Mouse (Mus musculus) MEL (cell line): ENCODE data around the gene Cfap57.

ENCODE experiments used
- CTCF ChIP-seq, 3 experiments: IDR thresholded peaks in 2 of 3; conservative IDR thresholded peaks in 1 of 3; 2 replicates each; pipeline ENCODE4 v1.5.1; 2011 to 2012; ENCODE audit warnings: low read length in 3 of 3, low read depth in 2 of 3, mild to moderate bottlenecking in 2 of 3, improper control_type of control experiment in 1 of 3, inconsistent platforms in 1 of 3, mixed read lengths in 1 of 3, moderate library complexity in 1 of 3; ENCODE audit not compliant: control insufficient read depth in 1 of 3, insufficient read depth in 1 of 3, poor library complexity in 1 of 3, severe bottlenecking in 1 of 3
- ELF1 ChIP-seq: IDR thresholded peaks from 2 replicates; pipeline ENCODE4 v1.6.1; 2014; ENCODE audit warnings: low read depth, mild to moderate bottlenecking, inconsistent platforms, low read length, improper control_type of control experiment, moderate library complexity
- EP300 ChIP-seq, 2 experiments: IDR thresholded peaks; 2 replicates each; pipeline ENCODE4 v1.6.1; 2011; ENCODE audit warnings: improper control_type of control experiment in 2 of 2, low read length in 2 of 2, low read depth in 1 of 2, mild to moderate bottlenecking in 1 of 2
- GATA1 ChIP-seq: IDR thresholded peaks from 2 replicates; pipeline ENCODE4 v1.6.1; 2011; ENCODE audit warnings: low read depth, low read length, improper control_type of control experiment
- POLR2A ChIP-seq, 2 experiments: IDR thresholded peaks; 2 replicates each; pipeline ENCODE4 v1.6.1; 2011 to 2012; ENCODE audit warnings: low read length in 2 of 2, mild to moderate bottlenecking in 2 of 2, control low read depth in 1 of 2, improper control_type of control experiment in 1 of 2, low read depth in 1 of 2, moderate library complexity in 1 of 2; ENCODE audit not compliant: control insufficient read depth in 1 of 2, insufficient read depth in 1 of 2, poor library complexity in 1 of 2

DNA sequence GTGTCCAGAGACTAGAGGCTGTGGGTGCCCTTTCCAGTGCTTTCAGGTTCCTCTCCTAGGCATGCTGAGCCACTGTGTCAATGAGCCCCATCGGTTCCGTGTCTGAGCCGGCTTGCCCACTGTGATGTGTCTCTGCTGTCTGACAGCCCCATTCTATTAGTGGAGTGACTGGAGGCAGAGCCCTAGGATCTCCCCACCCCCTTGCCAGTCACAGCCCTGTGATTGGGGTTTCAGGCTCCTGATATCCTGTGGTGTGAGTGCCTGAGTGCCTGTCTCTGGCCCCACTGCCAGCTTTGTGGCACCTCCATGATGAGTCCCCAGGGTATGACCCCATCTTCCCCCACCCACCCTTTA, 55.7 kb downstream of the Cfap57 start:
- TF ChIP-seq CTCF (IDR thresholded peaks at IDR 0.05 in 2 of 3, conservative IDR thresholded peaks at IDR 0.05 in 1 of 3; ENCODE audit: control insufficient read depth in 1 of 3, insufficient read depth in 1 of 3, low read depth in 2 of 3, low read length in 3 of 3, poor library complexity in 1 of 3, severe bottlenecking in 1 of 3) (no peak), POLR2A (IDR thresholded peaks at IDR 0.05; ENCODE audit: control insufficient read depth in 1 of 2, insufficient read depth in 1 of 2, low read depth in 1 of 2, low read length in 2 of 2, poor library complexity in 1 of 2) (no peak), ELF1 (no peak), GATA1 (no peak), EP300 (IDR thresholded peaks at IDR 0.05; ENCODE audit: low read depth in 1 of 2, low read length in 2 of 2) (no peak)
